Mouse (Mus musculus): ENCODE results near the gene Cmtm4. TPM values are rescaled to one million over a fixed set of nuclear protein-coding genes. Genes with fewer than 3 reads are reported as not detected.

The Cmtm4 gene
- under 1 TPM; 0.66 to 0.77 TPM for total RNA-seq (2023)

GRCm38 (mm10) chr8:104395703-104396357 lies at the start of gene Cmtm4:
Cmtm4 (minus strand) TSS chr8:104395807.

GRCm38 (mm10) chr8:104442299-104443124 lies 46.9 kb upstream of the Cmtm4 start, which contains the start of gene Dync1li2:
Dync1li2 (minus strand) TSS chr8:104443047.

GRCm38 (mm10) chr8:104339229-104339982 lies 56.2 kb downstream of the Cmtm4 start, which contains the start of gene Cmtm3:
Cmtm3 (plus strand) TSS chr8:104339410.

GRCm38 (mm10) chr8:104321930-104322329 lies 73.7 kb downstream of the Cmtm4 start, which contains the start of gene Cmtm2b:
Cmtm2b (plus strand) TSS chr8:104322230.

GRCm38 (mm10) chr8:104321267-104321666 lies 74.3 kb downstream of the Cmtm4 start, which contains the start of gene Gm11020:
Gm11020 (plus strand) TSS chr8:104321567.

GRCm38 (mm10) chr8:104309441-104310155 lies 86.0 kb downstream of the Cmtm4 start, which contains the start of the genes Gm45711 and Cmtm1:
Gm45711 (minus strand) TSS chr8:104310081.
Cmtm1 (minus strand) TSS chr8:104310145.

Other genes starting within 250 kb of the Cmtm4 start
- not detected for gene Bean1, start 225.4 kb downstream of the Cmtm4 start, total RNA-seq (2023)
- 10 to 100 TPM; 56.2 to 58.6 TPM for gene Tk2, start 147.2 kb downstream of the Cmtm4 start, total RNA-seq (2023)
- 100 to 1,000 TPM in 1 of 2 experiments, 10 to 100 TPM in 1; 96.8 to 110 TPM for gene Cklf, start 144.9 kb downstream of the Cmtm4 start, total RNA-seq (2023)
- not detected for gene Cmtm2a, start 102.6 kb downstream of the Cmtm4 start, total RNA-seq (2023)
- not detected for gene Gm45711, start 85.7 kb downstream of the Cmtm4 start, total RNA-seq (2023)
- gene Cmtm1, start 85.7 kb downstream of the Cmtm4 start, total RNA-seq (2023) = not detected
- gene Gm11020, start 74.2 kb downstream of the Cmtm4 start, total RNA-seq (2023) = not detected
- gene Cmtm2b, start 73.6 kb downstream of the Cmtm4 start, total RNA-seq (2023) = not detected
- gene Cmtm3, start 56.4 kb downstream of the Cmtm4 start, total RNA-seq (2023) = 10 to 100 TPM; 24.7 to 37.0 TPM
- 10 to 100 TPM; 30.2 to 42.7 TPM for gene Dync1li2, start 47.2 kb upstream of the Cmtm4 start, total RNA-seq (2023)
- not detected for gene Terb1, start 114.1 kb upstream of the Cmtm4 start, total RNA-seq (2023)
- gene Nae1, start 138.8 kb upstream of the Cmtm4 start, total RNA-seq (2023) = 10 to 100 TPM; 15.4 to 16.9 TPM
- under 1 TPM; 0.70 to 0.71 TPM for gene Car7, start 138.9 kb upstream of the Cmtm4 start, total RNA-seq (2023)
- 1 to 10 TPM; 3.4 to 4.0 TPM for gene Pdp2, start 195.6 kb upstream of the Cmtm4 start, total RNA-seq (2023)
- gene Cdh16, start 228.6 kb upstream of the Cmtm4 start, total RNA-seq (2023) = not detected
- 1 to 10 TPM; 1.2 to 1.3 TPM for gene Rrad, start 235.5 kb upstream of the Cmtm4 start, total RNA-seq (2023)
- 10 to 100 TPM; 17.4 to 17.9 TPM for gene Ciao2b, start 246.2 kb upstream of the Cmtm4 start, total RNA-seq (2023)

Data from neutrophil, adult 83 days (primary cell).